Mouse (Mus musculus): ENCODE data around the gene Mark1. TPM values are rescaled to one million over a fixed set of nuclear protein-coding genes. Genes with fewer than 3 reads are reported as not detected.

Gene Mark1
- total RNA-seq, 2 experiments from 2014 or later = not detected

DNA sequence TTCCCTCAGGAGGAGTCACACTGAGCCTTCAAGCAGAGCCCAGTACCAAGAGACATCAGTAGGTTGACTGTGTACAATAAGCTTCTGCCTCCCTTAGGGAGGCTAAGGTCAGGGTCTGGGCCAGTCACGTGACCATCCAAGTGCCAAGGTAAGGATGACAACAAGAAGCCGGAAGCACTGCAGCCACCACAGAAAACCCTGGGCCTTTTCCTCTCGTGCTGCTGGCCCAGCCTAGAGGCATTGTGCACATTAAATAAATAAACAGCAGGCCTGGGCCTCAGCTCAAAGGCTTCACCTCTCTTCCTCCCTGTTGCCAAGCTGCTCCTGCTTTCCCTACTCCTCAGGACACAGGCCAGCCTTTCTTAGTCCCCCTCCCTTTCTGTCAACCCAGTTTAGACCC, 139.1 kb downstream of the Mark1 start:
- ATAC-seq (replicated peaks; ENCODE audit: poor library complexity, severe bottlenecking) = no peak

DNA sequence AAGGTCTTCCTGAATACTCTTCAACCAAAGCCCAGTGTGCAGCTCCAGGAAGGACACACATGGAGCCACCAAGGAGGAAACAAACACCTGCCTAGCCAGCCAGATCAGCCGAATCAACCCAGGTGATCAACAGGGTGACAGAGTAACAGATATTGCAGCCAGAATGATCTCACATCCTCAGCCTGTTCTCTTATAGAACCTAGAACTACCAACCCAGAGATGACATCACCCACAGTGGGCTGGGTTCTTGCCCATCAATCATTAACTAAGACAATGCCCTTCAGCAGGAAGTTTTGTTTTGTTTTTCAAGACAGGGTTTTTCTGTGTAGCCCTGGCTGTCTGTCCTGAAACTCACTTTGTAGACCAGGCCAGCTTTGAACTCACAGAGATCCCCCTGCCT, 141.1 kb downstream of the Mark1 start:
- ATAC-seq (replicated peaks; ENCODE audit: poor library complexity, severe bottlenecking) = no peak

DNA sequence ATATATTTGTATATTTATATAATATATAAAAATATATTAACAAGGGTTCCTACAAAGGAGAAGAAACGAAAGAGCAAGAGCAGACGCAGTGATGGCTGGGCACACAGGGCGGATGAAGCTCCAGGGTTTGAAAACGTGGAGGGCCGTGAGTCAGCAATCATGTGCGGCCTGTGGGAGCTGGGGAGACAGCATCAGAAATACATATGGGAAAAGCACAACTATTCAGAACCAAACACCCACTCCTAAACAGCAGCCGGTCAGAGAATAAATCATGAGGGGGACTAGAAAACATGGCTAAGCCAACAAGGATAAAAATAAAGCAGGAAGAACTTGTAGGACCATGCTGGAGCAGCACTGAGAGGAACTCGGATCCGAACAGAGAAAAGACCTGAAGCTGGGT, 142.2 kb downstream of the Mark1 start:
- ATAC-seq (replicated peaks; ENCODE audit: poor library complexity, severe bottlenecking) = no peak

DNA sequence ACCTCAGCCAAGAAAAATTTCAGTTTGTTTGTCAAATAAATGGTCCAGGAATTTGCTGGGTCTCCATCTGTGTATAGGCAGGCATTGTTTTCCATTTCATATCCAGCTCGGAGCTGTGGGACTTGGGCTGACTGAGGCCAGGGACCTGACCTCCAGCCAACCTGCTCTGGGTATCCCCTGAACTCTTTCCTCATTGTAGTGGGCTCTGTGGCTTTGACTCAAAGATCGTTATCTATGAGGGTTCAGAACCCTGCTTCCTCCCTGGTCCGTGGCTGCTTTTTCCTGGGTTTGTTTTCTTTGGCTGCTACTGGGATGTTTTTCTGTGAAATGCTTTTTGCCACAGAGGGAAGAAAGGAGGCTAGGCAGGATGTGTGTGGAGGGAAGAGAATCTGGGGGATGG, 145.4 kb downstream of the Mark1 start:
- peak; percentile 36 for ATAC-seq (replicated peaks; ENCODE audit: poor library complexity, severe bottlenecking)

DNA sequence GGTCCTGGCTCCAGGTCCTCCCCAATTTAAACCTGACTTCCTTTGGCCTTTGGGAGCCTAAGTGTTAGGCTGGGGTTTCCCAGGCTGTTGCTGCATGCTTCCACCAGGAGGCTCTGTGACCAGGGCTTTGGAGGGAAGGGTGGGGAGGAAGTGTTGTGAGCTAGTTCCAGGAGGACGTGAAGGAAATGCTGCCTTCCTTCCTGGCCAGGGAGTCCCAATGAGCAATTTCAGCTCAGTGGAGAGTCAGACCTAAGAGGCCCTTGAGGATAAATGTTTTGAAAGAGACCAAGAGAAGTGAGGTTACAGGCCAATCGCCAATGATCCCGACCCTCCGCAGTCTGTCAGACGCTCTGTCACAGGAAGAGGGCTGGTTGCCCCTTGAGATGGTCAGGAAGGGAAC, 146.0 kb downstream of the Mark1 start:
- ATAC-seq (replicated peaks; ENCODE audit: poor library complexity, severe bottlenecking) = peak; percentile 77

DNA sequence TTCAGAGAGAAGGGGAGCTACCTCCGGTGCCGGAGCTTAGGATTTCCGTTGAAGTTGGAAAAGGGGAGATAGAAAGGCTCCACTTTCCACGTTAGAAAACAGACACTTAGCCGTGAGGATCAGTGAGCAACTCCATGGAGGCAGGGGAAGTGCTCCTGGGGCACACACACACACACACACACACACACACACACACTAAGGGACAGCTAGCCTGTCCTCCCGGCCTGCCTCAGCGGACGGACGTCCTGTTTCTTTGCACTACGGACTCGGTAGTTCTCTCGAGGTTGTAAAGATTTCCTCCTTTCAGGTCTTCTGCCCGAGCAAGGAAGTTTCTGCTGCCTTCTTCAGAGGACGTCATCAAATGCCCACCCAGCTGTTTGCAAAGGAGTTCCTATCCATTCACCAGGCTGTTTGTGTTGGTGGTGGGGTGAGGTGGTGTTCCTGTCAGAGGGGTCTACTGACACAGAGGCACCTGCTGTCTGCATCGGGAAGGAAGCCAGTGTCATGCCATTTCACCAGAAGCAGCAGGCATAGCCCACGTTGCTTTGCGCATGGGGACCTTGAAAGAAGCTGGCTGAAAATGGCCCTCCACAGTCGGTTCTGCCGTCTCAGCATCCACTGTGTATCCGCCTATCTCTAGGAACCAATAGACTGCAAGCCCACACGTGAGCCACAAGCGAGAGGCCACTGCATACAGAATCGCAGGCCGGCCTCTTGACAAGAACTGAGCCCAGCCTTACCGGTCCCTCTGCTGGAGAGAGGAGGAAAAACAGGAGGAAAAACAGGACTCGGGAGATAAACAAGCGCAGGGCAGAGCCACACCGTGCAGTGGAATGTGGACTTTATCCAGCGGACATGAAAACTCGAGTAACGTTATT, 147.4 kb downstream of the Mark1 start:
- ATAC-seq (replicated peaks; ENCODE audit: poor library complexity, severe bottlenecking) = peak; percentile 87

DNA sequence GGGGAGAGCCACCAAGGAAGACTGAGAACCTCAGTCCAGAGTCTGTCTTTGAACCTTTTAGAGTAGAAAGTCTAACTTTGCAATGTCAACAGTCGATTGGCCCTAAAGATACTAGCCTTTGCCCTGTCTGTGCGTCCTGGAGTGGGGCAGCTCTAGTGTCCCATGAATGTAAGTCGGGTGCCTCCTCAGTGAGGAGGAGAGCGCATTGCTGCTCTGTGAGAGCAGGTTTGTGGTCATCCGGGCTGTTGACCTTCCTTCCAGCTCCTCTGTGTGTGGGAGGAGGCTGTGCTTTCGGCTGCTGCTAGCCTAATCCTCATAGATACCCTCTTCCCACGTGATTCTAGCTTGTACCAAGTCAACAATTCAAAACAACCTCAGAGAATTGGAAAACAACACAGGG, 148.2 kb downstream of the Mark1 start:
- no peak for ATAC-seq (replicated peaks; ENCODE audit: poor library complexity, severe bottlenecking)

DNA sequence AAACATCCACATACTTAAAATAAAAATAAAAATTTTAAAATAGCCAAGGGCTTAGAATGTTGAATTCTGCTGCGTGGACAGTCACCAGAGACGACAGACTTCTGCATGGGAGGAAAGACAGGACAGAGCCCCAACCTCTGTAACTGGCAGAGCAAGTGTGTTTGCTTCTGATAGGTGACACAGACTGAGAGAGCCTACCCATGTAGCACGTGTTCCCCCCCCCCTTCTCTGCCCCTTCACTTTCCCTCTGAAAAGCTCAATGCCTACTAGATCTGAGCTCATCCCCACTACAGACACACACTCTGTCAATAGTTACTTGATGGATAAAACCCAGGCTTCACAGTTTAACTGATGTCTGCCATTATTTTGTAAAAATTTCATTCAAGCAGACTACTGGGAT, 152.4 kb downstream of the Mark1 start:
- ATAC-seq (replicated peaks; ENCODE audit: poor library complexity, severe bottlenecking) = no peak

Other genes starting within 250 kb of the Mark1 start
- gene Marc1, start 188.3 kb downstream of the Mark1 start, total RNA-seq (2014; fragmentation: Nextera tagmentation) = not detected in 2 replicates
- 0.26 TPM in 1 of 2 replicates, not detected in the other for gene Marc1, start 188.3 kb downstream of the Mark1 start, total RNA-seq (2017)
- gene Marc2, start 153.1 kb downstream of the Mark1 start, total RNA-seq (2014; fragmentation: Nextera tagmentation) = 188 and 207 TPM in 2 replicates
- 65.2 and 82.6 TPM in 2 replicates for gene Marc2, start 153.1 kb downstream of the Mark1 start, total RNA-seq (2017)
- gene C130074G19Rik, start 116.4 kb downstream of the Mark1 start, total RNA-seq (2014; fragmentation: Nextera tagmentation) = not detected in 2 replicates
- gene C130074G19Rik, start 116.4 kb downstream of the Mark1 start, total RNA-seq (2017) = 0.13 TPM in 1 of 2 replicates, not detected in the other
- gene Rab3gap2, start 204.5 kb upstream of the Mark1 start, total RNA-seq (2014; fragmentation: Nextera tagmentation) = 51.7 and 54.4 TPM in 2 replicates
- 58.0 and 59.6 TPM in 2 replicates for gene Rab3gap2, start 204.5 kb upstream of the Mark1 start, total RNA-seq (2017)